Mouse (Mus musculus) bone marrow, adult 2 months (tissue): Measurements from ENCODE around the gene Pon2.

Experiments used
- CTCF ChIP-seq: fragments of 200-500 bp; IDR thresholded peaks from 2 replicates; pipeline ENCODE4 v1.5.1; 2011; ENCODE audit warnings: low read length, control low read depth; ENCODE audit not compliant: control insufficient read depth, insufficient read depth
- POLR2A ChIP-seq: fragments of 200-500 bp; IDR thresholded peaks from 2 replicates; pipeline ENCODE4 v1.6.1; 2011; ENCODE audit warnings: low read depth, mild to moderate bottlenecking, control low read depth, low read length, borderline replicate concordance; ENCODE audit not compliant: control insufficient read depth

- TF ChIP-seq CTCF (no peak), POLR2A (no peak)
Measured at GRCm38 (mm10) chr6:5287919-5288318, 10.3 kb downstream of the Pon2 start.
